Mouse (Mus musculus) gastrocnemius, postnatal 14 days (tissue): Measurements from ENCODE around the gene Pdcd6ip. TPM values are rescaled to one million over a fixed set of nuclear protein-coding genes. Genes with fewer than 3 reads are reported as not detected.
"Not testable (repeated sequence)": the region's sequence is repeated elsewhere in the genome, so short reads cannot be mapped to it uniquely, and the experiment has no call there.

ENCODE experiments used
- DNase-seq: peaks from one replicate; pipeline ENCODE4 v3.0.0; 2021; ENCODE audit warnings: mixed read lengths
- intact Hi-C: fragments of 180-260 bp; cut with DNase I; formaldehyde crosslinking; loops from one replicate; pipeline ENCODE4 v1.15.1; 2025; ENCODE audit warnings: low total_unique reads
- long read RNA-seq, 2 experiments: library from polyadenylated mRNA; stranded (forward); transcript quantifications; one replicate each; pipeline ENCODE4 v2.0.0; 2021
- total RNA-seq, 2 experiments: library from RNA; stranded (reverse); gene quantifications; 2 replicates each; pipeline ENCODE4 v1.2.3; 2021

The Pdcd6ip gene
- 10 to 100 TPM; 40.3 to 44.7 TPM for total RNA-seq
- long read RNA-seq, experiment 1, full-length matches to known transcripts: 35 of 50 reads
- long read RNA-seq, experiment 1, partial matches to known transcripts: 7 of 50 reads
- long read RNA-seq, experiment 1, other reads (novel, unspliced or antisense): 8 of 50 reads
- long read RNA-seq, experiment 2, full-length matches to known transcripts: 41 of 57 reads
- long read RNA-seq, experiment 2, partial matches to known transcripts: 6 of 57 reads
- long read RNA-seq, experiment 2, other reads (novel, unspliced or antisense): 10 of 57 reads

- DNase-seq: peak; percentile 93
Observed at GRCm38 (mm10) chr9:113707481-113708360, at the start of gene Pdcd6ip. Gene Pdcd6ip (minus strand): TSS chr9:113708259.

GRCm38 (mm10) chr9:113755888-113756719 lies 48.0 kb upstream of the Pdcd6ip start:
- intact Hi-C loops: no loop called here
- DNase-seq: no peak

More at GRCm38 (mm10) chr9:113707481-113708360, at the start of gene Pdcd6ip:
- intact Hi-C loops: no loop called here

GRCm38 (mm10) chr9:113749356-113749755 lies 41.3 kb upstream of the Pdcd6ip start:
- no peak for DNase-seq
- intact Hi-C loops: loop anchor here (10.0 kb wide), 1 partner anchor 155 kb away; no protein-coding TSS in a partner anchor

- intact Hi-C loops: loop anchor here (10.0 kb wide), 1 partner anchor 162 kb away; no protein-coding TSS in a partner anchor
- DNase-seq: no peak
Observed at GRCm38 (mm10) chr9:113743291-113743690, 35.2 kb upstream of the Pdcd6ip start.

GRCm38 (mm10) chr9:113742361-113742794 lies 34.3 kb upstream of the Pdcd6ip start:
- no peak for DNase-seq
- intact Hi-C loops: loop anchor here (10.0 kb wide), 1 partner anchor 162 kb away; no protein-coding TSS in a partner anchor

- peak; percentile 60 for DNase-seq
- intact Hi-C loops: loop anchor here (10.0 kb wide), 1 partner anchor 163 kb away; no protein-coding TSS in a partner anchor
Observed at GRCm38 (mm10) chr9:113741637-113742137, 33.6 kb upstream of the Pdcd6ip start.

GRCm38 (mm10) chr9:113741108-113741636 lies 33.1 kb upstream of the Pdcd6ip start, which contains the start of gene Clasp2:
Gene Clasp2 (plus strand): TSS chr9:113741473.
- peak; percentile 73 for DNase-seq
- intact Hi-C loops: loop anchor here (10.0 kb wide), 1 partner anchor 164 kb away; no protein-coding TSS in a partner anchor

GRCm38 (mm10) chr9:113738941-113739340 lies 30.9 kb upstream of the Pdcd6ip start:
- intact Hi-C loops: no loop called here
- no peak for DNase-seq

- intact Hi-C loops: no loop called here
- no peak for DNase-seq
Observed at GRCm38 (mm10) chr9:113738021-113738420, 30.0 kb upstream of the Pdcd6ip start.

GRCm38 (mm10) chr9:113735920-113736319 lies 27.9 kb upstream of the Pdcd6ip start:
- intact Hi-C loops: no loop called here
- no peak for DNase-seq

- intact Hi-C loops: no loop called here
- no peak for DNase-seq
Observed at GRCm38 (mm10) chr9:113731540-113731939, 23.5 kb upstream of the Pdcd6ip start.

- DNase-seq: no peak
Observed at GRCm38 (mm10) chr9:113726991-113727680, 19.1 kb upstream of the Pdcd6ip start.

GRCm38 (mm10) chr9:113726131-113726530 lies 18.1 kb upstream of the Pdcd6ip start:
- intact Hi-C loops: no loop called here
- DNase-seq: no peak

More at GRCm38 (mm10) chr9:113726991-113727680, 19.1 kb upstream of the Pdcd6ip start:
- intact Hi-C loops: no loop called here

- intact Hi-C loops: not testable (repeated sequence)
Observed at GRCm38 (mm10) chr9:113725609-113726008, 17.6 kb upstream of the Pdcd6ip start.

GRCm38 (mm10) chr9:113724646-113725045 lies 16.6 kb upstream of the Pdcd6ip start:
- DNase-seq: no peak
- intact Hi-C loops: no loop called here

More at GRCm38 (mm10) chr9:113725609-113726008, 17.6 kb upstream of the Pdcd6ip start:
- not testable (repeated sequence) for DNase-seq

GRCm38 (mm10) chr9:113719063-113719462 lies 11.0 kb upstream of the Pdcd6ip start:
- no peak for DNase-seq
- intact Hi-C loops: no loop called here

GRCm38 (mm10) chr9:113710871-113711270 lies 2.8 kb upstream of the Pdcd6ip start:
- intact Hi-C loops: no loop called here
- no peak for DNase-seq
